ENCODE assay signal across 8 mouse cellular contexts in the genomic region with DNA sequence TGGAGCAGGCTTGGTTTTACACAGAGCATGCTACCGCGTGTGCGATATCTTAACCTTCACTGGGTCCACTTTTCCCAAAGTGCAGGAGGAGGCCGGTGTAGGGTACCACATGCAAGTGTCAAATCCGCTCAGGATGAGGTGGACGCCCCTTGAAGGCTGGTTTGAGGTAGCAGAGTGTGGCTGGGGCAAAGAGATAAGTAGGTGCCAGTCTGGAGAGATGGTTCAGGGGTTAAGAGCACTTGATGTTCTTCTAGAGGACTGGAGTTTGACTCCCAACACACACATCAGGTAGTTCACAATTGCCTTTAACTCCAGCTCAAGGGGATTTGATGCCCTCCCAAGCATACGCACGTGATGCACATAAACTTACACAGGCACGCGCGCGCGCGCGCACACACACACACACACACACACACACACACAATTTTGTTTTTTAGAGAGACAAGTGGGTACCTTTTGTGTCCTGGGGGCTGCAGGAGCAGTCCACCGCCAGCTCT. TPM values are rescaled to one million over a fixed set of nuclear protein-coding genes. Genes with fewer than 3 reads are reported as not detected.
DNase-seq lines count a peak whose midpoint lies in the region; ATAC-seq and TF ChIP-seq lines count a peak whose summit lies in the region.

No protein-coding gene starts in this region.

- no peak overlapping the region for H3K27ac ChIP-seq in lung, postnatal 0 days (ENCODE audit: low read length)
- H3K27ac ChIP-seq in embryonic facial prominence, embryonic 13.5 days = peak overlapping the region; percentile 89; the same call in 1 of the 2 replicates
- peak overlapping the region; percentile 91 for H3K27ac ChIP-seq in hindbrain, embryonic 15.5 days (replicated peaks)
- H3K27ac ChIP-seq in midbrain, embryonic 15.5 days = peak overlapping the region; percentile 91

- no peak for ATAC-seq in lung, postnatal 0 days
- no peak for ATAC-seq in embryonic facial prominence, embryonic 13.5 days (ENCODE audit: insufficient number of reproducible peaks, insufficient read depth, low FRiP score, low TSS enrichment, low read depth)
- ATAC-seq in hindbrain, embryonic 15.5 days (ENCODE audit: low FRiP score, low read depth) = no peak
- peak; percentile 3; the same call in 1 of the 2 replicates for ATAC-seq in midbrain, embryonic 15.5 days (replicated peaks)

- H3K4me1 ChIP-seq in lung, postnatal 0 days (ENCODE audit: insufficient read depth, low read depth, low read length) = peaks cover 8% of the 10 kb centered on the region
- peaks cover 24% of the 10 kb centered on the region for H3K4me1 ChIP-seq in embryonic facial prominence, embryonic 13.5 days
- peaks cover 18% of the 10 kb centered on the region for H3K4me1 ChIP-seq in hindbrain, embryonic 15.5 days (replicated peaks)
- peaks cover 24% of the 10 kb centered on the region for H3K4me1 ChIP-seq in midbrain, embryonic 15.5 days

- H3K4me3 ChIP-seq in lung, postnatal 0 days (ENCODE audit: low read depth, low read length) = peak overlapping the region; percentile 80
- H3K4me3 ChIP-seq in embryonic facial prominence, embryonic 13.5 days = peak overlapping the region; percentile 88
- peak overlapping the region; percentile 81 for H3K4me3 ChIP-seq in hindbrain, embryonic 15.5 days
- H3K4me3 ChIP-seq in midbrain, embryonic 15.5 days = peak overlapping the region; percentile 97

- H3K9me3 ChIP-seq in lung, postnatal 0 days (ENCODE audit: low read length) = no peaks in the 10 kb centered on the region
- no peaks in the 10 kb centered on the region for H3K9me3 ChIP-seq in embryonic facial prominence, embryonic 13.5 days
- H3K9me3 ChIP-seq in hindbrain, embryonic 15.5 days = no peaks in the 10 kb centered on the region
- H3K9me3 ChIP-seq in midbrain, embryonic 15.5 days = no peaks in the 10 kb centered on the region

- WGBS in lung, postnatal 0 days = 6% methylated on average over 16 of the region's 16 CpGs
- 12% methylated on average over 16 of the region's 16 CpGs for WGBS in embryonic facial prominence, embryonic 13.5 days
- 14% methylated on average over 16 of the region's 16 CpGs for WGBS in hindbrain, embryonic 15.5 days
- WGBS in midbrain, embryonic 15.5 days = 12% methylated on average over 16 of the region's 16 CpGs

- peak overlapping the region; percentile 40 for H3K9ac ChIP-seq in lung, postnatal 0 days (replicated peaks; ENCODE audit: low read depth)
- H3K9ac ChIP-seq in embryonic facial prominence, embryonic 13.5 days = peak overlapping the region; percentile 84
- peak overlapping the region; percentile 77 for H3K9ac ChIP-seq in hindbrain, embryonic 15.5 days
- H3K9ac ChIP-seq in midbrain, embryonic 15.5 days = peak overlapping the region; percentile 77

- peak overlapping the region; percentile 93 for H3K4me2 ChIP-seq in lung, postnatal 0 days (replicated peaks; ENCODE audit: low read depth, low read length)
- H3K4me2 ChIP-seq in embryonic facial prominence, embryonic 13.5 days = peak overlapping the region; percentile 85
- peak overlapping the region; percentile 75 for H3K4me2 ChIP-seq in hindbrain, embryonic 15.5 days
- peak overlapping the region; percentile 70 for H3K4me2 ChIP-seq in midbrain, embryonic 15.5 days

- no peak for DNase-seq in lung, postnatal 0 days (ENCODE audit: low spot score)
- no peak for DNase-seq in lung, postnatal 14 days
- no peak for DNase-seq in yolk sac, embryonic 10.5 days (ENCODE audit: low spot score)
- DNase-seq in layer of hippocampus, adult 18-20 months (ENCODE audit: low spot score in 2 of 2) = no peak
- no peak for DNase-seq in adipocyte (ENCODE audit: low spot score)

- 0 out of 2 replicates have a peak, but pooled peaks cover 5% of the 10 kb centered on the region for H3K36me3 ChIP-seq in lung, postnatal 0 days (ENCODE audit: insufficient read depth, low read length)
- H3K36me3 ChIP-seq in embryonic facial prominence, embryonic 13.5 days = peaks cover 20% of the 10 kb centered on the region
- peaks cover 5% of the 10 kb centered on the region; the same call in 1 of the 2 replicates for H3K36me3 ChIP-seq in hindbrain, embryonic 15.5 days
- peaks cover 3% of the 10 kb centered on the region; the same call in 1 of the 2 replicates for H3K36me3 ChIP-seq in midbrain, embryonic 15.5 days (replicated peaks)

- no peaks in the 10 kb centered on the region for H3K27me3 ChIP-seq in lung, postnatal 0 days (replicated peaks; ENCODE audit: insufficient read depth, low read length)
- H3K27me3 ChIP-seq in embryonic facial prominence, embryonic 13.5 days = peaks cover 10% of the 10 kb centered on the region
- peaks cover 6% of the 10 kb centered on the region; the same call in 1 of the 2 replicates for H3K27me3 ChIP-seq in hindbrain, embryonic 15.5 days
- peaks cover 10% of the 10 kb centered on the region; the same call in 1 of the 2 replicates for H3K27me3 ChIP-seq in midbrain, embryonic 15.5 days (replicated peaks)

- no peak for TF ChIP-seq CTCF in lung, postnatal 0 days (IDR thresholded peaks at IDR 0.05)

- TF ChIP-seq EP300 in lung, postnatal 0 days (IDR thresholded peaks at IDR 0.05) = no peak

RNA-seq across cellular contexts. Expression of a gene that starts 1.0 kb away (rescaled TPM):
- 1.1 and 1.2 TPM in 2 replicates for polyA plus RNA-seq in lung, postnatal 0 days (2015; fragmentation: Nextera tagmentation; extraction: Ambion mirVana)
- polyA plus RNA-seq in embryonic facial prominence, embryonic 13.5 days (2015; fragmentation: Nextera tagmentation; extraction: Ambion mirVana) = 3.1 and 3.3 TPM in 2 replicates
- polyA plus RNA-seq in hindbrain, embryonic 15.5 days (2015; fragmentation: Nextera tagmentation; extraction: Ambion mirVana) = 1.8 TPM in 2 replicates
- 1.5 and 1.8 TPM in 2 replicates for polyA plus RNA-seq in midbrain, embryonic 15.5 days (2015; fragmentation: Nextera tagmentation; extraction: Ambion mirVana)
- 1 to 10 TPM; 3.9 to 4.2 TPM for total RNA-seq in layer of hippocampus, adult 18-20 months (2021)

RNA-seq across cellular contexts. Expression of a gene that starts 51.5 kb away (rescaled TPM):
- 53.4 and 53.5 TPM in 2 replicates for polyA plus RNA-seq in lung, postnatal 0 days (2015; fragmentation: Nextera tagmentation; extraction: Ambion mirVana)
- 48.2 and 59.9 TPM in 2 replicates for polyA plus RNA-seq in embryonic facial prominence, embryonic 13.5 days (2015; fragmentation: Nextera tagmentation; extraction: Ambion mirVana)
- 40.4 and 45.0 TPM in 2 replicates for polyA plus RNA-seq in hindbrain, embryonic 15.5 days (2015; fragmentation: Nextera tagmentation; extraction: Ambion mirVana)
- polyA plus RNA-seq in midbrain, embryonic 15.5 days (2015; fragmentation: Nextera tagmentation; extraction: Ambion mirVana) = 32.5 and 38.9 TPM in 2 replicates
- 10 to 100 TPM; 24.2 to 24.6 TPM for total RNA-seq in layer of hippocampus, adult 18-20 months (2021)
